Mouse (Mus musculus) kidney, adult 10 weeks (tissue): Measurements from ENCODE around the gene Sptan1. TPM values are rescaled to one million over a fixed set of nuclear protein-coding genes. Genes with fewer than 3 reads are reported as not detected.

Experiments
- polyA plus RNA-seq: library from polyadenylated mRNA; stranded (reverse); fragments of 350-450 nt; fragmentation: Illumina TruSeq; extraction: RNeasy Lipid Tissue Mini Kit (QIAGEN cat#74804); gene quantifications from one replicate; pipeline ENCODE4 v1.2.3, GENCODE M21; 2014; ENCODE audit warnings: low read depth, low replicate concordance

Sptan1 gene
- 44.5 TPM for polyA plus RNA-seq

DNA sequence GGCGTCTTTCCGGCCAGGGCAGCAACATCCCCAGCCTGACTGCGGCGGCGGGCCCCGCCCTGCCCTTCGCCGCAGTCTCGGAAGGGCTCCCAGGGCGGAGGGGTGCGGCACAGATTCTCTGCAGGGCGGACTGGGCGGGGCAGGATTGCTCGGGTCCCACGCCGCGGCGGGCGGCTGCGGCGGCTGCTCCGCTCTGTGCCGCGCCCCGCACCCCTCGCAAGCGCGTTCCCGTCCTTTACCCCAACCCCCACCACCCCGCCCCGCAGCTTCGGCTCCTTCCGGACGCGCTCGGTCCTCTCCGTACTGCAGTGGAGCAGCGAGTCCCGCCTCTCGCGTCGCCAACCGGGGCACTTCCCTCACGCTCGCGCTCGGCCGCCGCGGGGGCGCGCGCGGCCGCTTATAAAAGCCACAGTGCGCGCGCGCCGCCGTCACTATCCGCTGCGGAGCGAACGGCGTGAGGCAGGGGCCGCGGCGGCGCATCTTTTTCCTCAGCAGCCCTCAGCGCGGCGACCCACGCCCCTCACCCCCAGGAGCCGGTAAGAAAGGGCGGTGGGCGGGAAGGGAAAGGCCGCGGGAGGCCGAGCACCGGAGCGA, at the start of gene Sptan1:
Sptan1 (plus strand) TSS at position 311 of the 594 bp plus-strand sequence.

DNA sequence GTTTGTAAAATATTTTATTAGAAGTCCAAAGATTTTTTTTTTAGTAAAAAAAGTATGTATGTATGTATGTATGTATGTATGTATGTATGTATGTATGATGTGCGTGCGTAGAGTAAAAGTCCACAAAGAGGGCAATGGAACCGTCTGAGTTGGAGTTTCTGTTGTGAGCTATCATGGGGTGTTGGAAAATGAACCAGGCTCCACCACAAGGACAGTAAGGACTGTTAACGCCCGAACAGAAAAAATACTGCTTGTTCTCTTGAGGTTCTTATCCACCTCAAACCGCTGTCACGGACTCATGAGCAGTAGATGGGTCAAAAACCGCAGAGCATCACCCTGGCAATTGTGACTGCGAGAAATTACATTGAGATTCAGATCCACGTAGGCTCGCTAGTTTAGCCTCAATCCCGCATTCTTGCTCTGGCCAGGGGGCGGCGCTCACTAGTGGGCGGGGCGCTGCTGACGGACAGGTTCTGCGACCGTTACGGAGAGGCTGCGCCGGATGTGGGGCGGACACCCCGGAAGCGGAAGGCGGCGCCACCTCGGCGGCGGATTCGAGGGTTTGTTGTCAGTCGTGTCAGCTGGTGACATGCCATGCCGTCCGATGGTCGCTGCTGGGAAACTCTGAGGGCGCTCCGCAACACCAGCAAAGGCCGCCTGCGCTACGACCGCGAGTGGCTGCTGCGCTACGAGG, 30.3 kb upstream of the Sptan1 start, which contains the start of gene Gle1:
Gle1 (plus strand) TSS at position 521 of the 694 bp plus-strand sequence.

DNA sequence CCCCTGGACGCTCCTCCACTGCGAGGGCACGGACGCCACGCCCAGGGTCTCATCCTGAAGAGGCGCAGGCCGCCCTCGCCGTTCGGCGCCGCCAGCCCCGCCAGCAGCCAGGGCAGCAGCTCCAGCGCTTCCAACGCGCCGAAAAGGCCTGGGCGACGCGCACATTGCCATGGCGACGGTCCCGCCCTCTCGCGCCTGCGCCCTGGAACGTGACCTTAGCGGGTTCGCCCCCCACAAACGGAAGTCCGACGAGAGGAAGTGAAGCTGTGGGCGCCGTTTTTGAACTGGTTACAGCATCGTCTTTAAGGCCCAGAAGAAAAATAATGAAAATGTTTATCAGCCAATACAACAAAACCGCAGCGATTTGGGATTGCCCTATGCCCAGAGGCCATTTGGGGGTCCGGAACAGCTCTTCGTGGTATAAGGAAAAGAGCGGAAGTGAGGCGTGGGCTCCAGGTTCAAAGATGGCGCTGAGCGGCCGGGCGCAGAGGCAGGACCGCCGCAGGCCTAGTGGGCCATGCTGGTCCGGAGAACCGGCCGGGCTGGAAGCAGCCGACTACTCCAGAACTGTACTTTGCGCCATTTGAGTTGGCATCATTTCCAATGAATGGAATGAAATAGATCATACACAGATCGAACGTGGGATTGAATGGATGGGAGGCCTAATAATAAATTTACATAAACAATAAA, 83.5 kb downstream of the Sptan1 start, which contains the start of gene Wdr34:
Wdr34 (minus strand) TSS at position 183 of the 690 bp plus-strand sequence.

DNA sequence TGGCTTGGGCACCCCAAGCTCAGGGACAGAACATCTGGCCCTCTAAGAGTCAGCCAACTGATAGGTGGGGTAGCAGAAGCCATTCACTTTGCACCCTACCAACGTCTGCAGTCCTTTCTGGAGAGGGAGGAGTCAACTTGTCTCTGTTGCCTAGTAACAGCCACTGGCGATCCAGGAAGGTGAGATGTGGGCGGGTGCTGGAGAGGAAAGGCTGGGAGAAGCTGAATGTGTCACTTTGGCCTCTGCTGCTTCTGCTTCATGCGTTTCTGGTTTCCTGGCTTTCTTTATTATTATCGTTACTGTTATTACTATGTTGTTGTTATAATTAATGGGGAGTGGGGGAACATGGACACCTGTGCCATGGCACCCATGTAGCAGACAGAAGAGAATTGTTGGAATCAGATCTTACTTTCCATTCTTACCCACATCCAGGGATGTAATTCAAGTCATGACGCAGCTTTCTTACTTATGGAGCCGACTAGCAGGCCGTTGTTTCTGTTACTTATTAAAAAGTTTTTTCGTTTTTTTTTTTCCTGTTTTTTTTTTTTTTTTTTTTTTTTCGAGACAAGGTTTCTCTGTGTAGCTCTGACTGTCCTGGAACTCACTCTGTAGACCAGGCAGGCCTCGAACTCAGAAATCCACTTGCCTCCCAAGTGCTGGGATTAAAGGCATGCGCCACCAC, 92.0 kb downstream of the Sptan1 start, which contains the start of gene Set:
Set (plus strand) TSS at position 156 of the 682 bp plus-strand sequence.

DNA sequence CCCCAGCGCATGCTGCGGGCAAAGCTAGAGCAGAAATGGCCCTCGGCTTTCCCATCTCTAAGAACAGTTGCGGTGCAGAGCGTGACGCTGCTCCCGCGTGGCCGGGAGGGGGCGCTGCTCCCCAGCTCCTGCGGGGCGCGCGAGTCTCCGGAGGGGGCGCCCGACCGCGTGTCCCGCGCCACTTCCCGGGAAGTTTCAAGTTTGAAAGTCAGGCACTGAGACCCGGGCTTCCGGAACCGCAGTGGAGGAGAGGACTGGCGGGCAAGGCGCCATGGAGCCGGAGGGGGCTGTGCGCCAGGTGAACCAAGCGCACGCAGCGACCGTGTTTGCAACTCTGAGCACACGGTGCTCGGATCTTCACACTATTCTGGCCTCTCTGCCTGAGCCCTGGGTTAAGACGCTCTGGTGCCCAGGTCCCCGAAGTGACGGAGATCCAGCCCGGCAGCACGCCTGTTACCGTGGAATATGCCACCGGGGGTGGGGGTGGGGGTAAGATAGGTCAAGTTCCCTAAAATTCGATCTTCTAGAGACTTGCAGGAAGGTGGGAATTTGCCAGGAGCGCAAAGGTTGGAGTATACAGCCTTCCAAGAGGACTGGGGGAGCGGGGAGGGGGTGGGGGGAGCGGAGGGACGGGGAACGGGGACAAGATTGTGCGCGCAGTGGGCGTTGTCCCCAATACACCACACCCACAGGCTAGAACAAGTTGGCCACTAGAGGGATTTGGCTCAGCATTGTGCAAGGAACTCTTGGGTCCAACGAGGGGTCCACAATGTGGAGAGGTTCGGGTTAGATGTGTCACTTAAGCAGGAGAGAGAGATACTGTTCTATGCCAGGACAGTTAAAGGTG, 112.4 kb downstream of the Sptan1 start, which contains the start of gene Pkn3:
Pkn3 (plus strand) TSS at position 183 of the 847 bp plus-strand sequence.

Other genes starting within 250 kb of the Sptan1 start
- gene Gm13420, start 213.9 kb upstream of the Sptan1 start, polyA plus RNA-seq: not detected
- gene Gm13547, start 206.2 kb upstream of the Sptan1 start, polyA plus RNA-seq: not detected
- gene Coq4, start 178.1 kb upstream of the Sptan1 start, polyA plus RNA-seq: 4.9 TPM
- gene Trub2, start 177.1 kb upstream of the Sptan1 start, polyA plus RNA-seq: 7.4 TPM
- 0.89 TPM for gene Slc27a4, start 162.9 kb upstream of the Sptan1 start, polyA plus RNA-seq
- gene Urm1, start 145.5 kb upstream of the Sptan1 start, polyA plus RNA-seq: 3.9 TPM
- 0.16 TPM for gene Cercam, start 96.4 kb upstream of the Sptan1 start, polyA plus RNA-seq
- gene Odf2, start 76.3 kb upstream of the Sptan1 start, polyA plus RNA-seq: 3.9 TPM
- 13.0 TPM for gene Gle1, start 30.1 kb upstream of the Sptan1 start, polyA plus RNA-seq
- gene Wdr34, start 83.3 kb downstream of the Sptan1 start, polyA plus RNA-seq: 0.73 TPM
- gene Set, start 91.8 kb downstream of the Sptan1 start, polyA plus RNA-seq: 217 TPM
- gene Pkn3, start 112.1 kb downstream of the Sptan1 start, polyA plus RNA-seq: 0.16 TPM
- 1.6 TPM for gene Zdhhc12, start 128.1 kb downstream of the Sptan1 start, polyA plus RNA-seq
- 1.6 TPM for gene Zer1, start 159.0 kb downstream of the Sptan1 start, polyA plus RNA-seq
- gene Tbc1d13, start 168.2 kb downstream of the Sptan1 start, polyA plus RNA-seq: 30.0 TPM
- gene Endog, start 205.9 kb downstream of the Sptan1 start, polyA plus RNA-seq: not detected
- 0.61 TPM for gene Spout1, start 212.9 kb downstream of the Sptan1 start, polyA plus RNA-seq
- 1.2 TPM for gene Kyat1, start 240.3 kb downstream of the Sptan1 start, polyA plus RNA-seq